Mouse (Mus musculus) C2C12 (cell line): ENCODE results near the gene Med13l. TPM values are rescaled to one million over a fixed set of nuclear protein-coding genes. Genes with fewer than 3 reads are reported as not detected.

Source experiments
- H3K27me3 ChIP-seq: one replicate; pipeline ENCODE4 v1.6.1; 2011; ENCODE audit not compliant: control insufficient read depth, insufficient read depth, insufficient read length
- H3K36me3 ChIP-seq: one replicate; pipeline ENCODE4 v1.6.1; 2011; ENCODE audit not compliant: control insufficient read depth, insufficient read depth
- H3K4me3 ChIP-seq: one replicate; pipeline ENCODE4 v1.5.1; 2011; ENCODE audit warnings: mild to moderate bottlenecking, control low read depth; ENCODE audit not compliant: poor library complexity, insufficient read depth, severe bottlenecking
- H3K79me2 ChIP-seq: one replicate; pipeline ENCODE4 v1.6.1; 2011; ENCODE audit not compliant: control insufficient read depth, insufficient read depth
- H3K79me3 ChIP-seq: one replicate; pipeline ENCODE4 v1.6.1; 2011; ENCODE audit warnings: low read depth, control low read depth
- H3ac ChIP-seq: one replicate; pipeline ENCODE3; 2011; ENCODE audit warnings: low read depth; ENCODE audit not compliant: control insufficient read depth, insufficient read length
- CEBPB ChIP-seq: IDR thresholded peaks from one replicate; pipeline ENCODE4 v1.6.1; 2011; ENCODE audit warnings: low read depth, mild to moderate bottlenecking, control low read depth, moderate library complexity
- CTCF ChIP-seq: IDR thresholded peaks from one replicate; pipeline ENCODE4 v1.5.1; 2011; ENCODE audit not compliant: control insufficient read depth, insufficient read depth, insufficient read length
- FOSL1 ChIP-seq: IDR thresholded peaks from one replicate; pipeline ENCODE4 v1.8.0; 2011; ENCODE audit warnings: mild to moderate bottlenecking, low read length; ENCODE audit not compliant: poor library complexity, insufficient read depth, severe bottlenecking
- MAX ChIP-seq: IDR thresholded peaks from one replicate; pipeline ENCODE4 v1.6.1; 2011; ENCODE audit warnings: mild to moderate bottlenecking, control low read depth
- MYOD1 ChIP-seq: IDR thresholded peaks from one replicate; pipeline ENCODE4 v1.6.1; 2011; ENCODE audit warnings: low read depth; ENCODE audit not compliant: control insufficient read depth, insufficient read length
- MYOG ChIP-seq: IDR thresholded peaks from one replicate; pipeline ENCODE4 v1.6.1; 2011; ENCODE audit not compliant: control insufficient read depth, insufficient read length; ENCODE audit errors: extremely low read depth
- USF1 ChIP-seq: IDR thresholded peaks from one replicate; pipeline ENCODE4 v1.6.1; 2011; ENCODE audit warnings: low read depth, mild to moderate bottlenecking, control low read depth, moderate library complexity
- polyA plus RNA-seq: library from polyadenylated mRNA; unstranded; fragments of >200 nt; fragmentation: generic; extraction: Trizol; gene quantifications from one replicate; pipeline ENCODE4 v1.2.1, GENCODE M21; 2012; ENCODE audit warnings: missing spikeins

Med13l gene
- polyA plus RNA-seq, 1 experiment, result 6.7 TPM

DNA sequence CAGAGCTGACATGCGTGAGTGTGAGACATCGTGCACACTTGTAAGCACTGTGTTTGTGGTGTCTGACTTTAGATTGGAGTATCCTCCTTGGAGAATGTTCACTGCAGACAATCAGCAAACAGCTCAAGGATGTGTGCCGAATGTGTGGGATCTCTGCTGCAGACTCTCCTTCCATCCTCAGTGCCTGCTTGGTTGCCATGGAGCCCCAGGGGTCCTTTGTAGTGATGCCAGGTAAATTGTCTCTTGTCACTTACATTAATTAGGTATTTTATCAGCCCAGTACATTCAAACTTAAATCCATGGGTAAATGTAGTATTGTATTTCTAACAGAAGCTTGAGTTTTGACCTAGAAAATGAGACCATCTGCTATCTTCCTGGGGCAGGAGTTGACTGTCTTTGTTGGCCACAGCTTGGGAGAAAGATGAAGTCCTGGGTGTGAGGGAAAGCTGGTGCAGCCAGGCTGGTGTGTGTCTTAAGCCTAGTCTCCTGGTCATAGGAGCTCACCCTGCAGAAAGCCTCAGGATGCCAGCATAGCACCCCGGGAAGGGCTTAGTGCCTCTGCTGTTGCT lies 193.8 kb downstream of the Med13l start:
- no peak overlapping the region for H3ac ChIP-seq
- no peak overlapping the region for H3K4me3 ChIP-seq
- peaks cover 24% of the 10 kb centered on the region for H3K36me3 ChIP-seq
- H3K79me2 ChIP-seq, result no peaks in the 10 kb centered on the region
- no peaks in the 10 kb centered on the region for H3K27me3 ChIP-seq
- H3K79me3 ChIP-seq, result no peaks in the 10 kb centered on the region
- TF ChIP-seq MAX (no peak), MYOD1 (no peak), CTCF (no peak), FOSL1 (no peak), CEBPB (no peak)

DNA sequence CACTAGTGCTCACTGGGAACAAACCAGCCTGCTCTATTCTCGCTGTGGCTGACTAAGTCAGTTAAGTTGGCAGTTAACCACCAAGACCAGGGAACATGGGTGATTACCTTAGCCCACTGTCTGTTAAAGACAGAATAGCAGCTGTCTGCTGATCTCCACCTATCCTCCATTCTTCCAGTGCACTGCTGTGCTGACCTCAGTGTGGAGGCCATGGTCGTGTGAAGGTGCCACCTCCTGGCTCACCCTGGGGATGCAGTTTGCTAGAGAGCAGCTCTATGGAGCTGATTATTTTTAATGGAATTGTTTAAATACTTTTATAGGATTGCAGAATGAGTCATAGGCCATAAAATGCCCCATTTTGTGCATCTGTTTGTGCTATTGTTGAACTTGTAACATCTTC lies 195.6 kb downstream of the Med13l start:
- peaks cover 24% of the 10 kb centered on the region for H3K36me3 ChIP-seq
- no peak for TF ChIP-seq FOSL1
- no peak for TF ChIP-seq MAX
- TF ChIP-seq CTCF, result no peak
- TF ChIP-seq MYOG, result no peak
- no peak for TF ChIP-seq USF1
- TF ChIP-seq MYOD1, result no peak
- TF ChIP-seq CEBPB, result no peak
- no peaks in the 10 kb centered on the region for H3K79me2 ChIP-seq

DNA sequence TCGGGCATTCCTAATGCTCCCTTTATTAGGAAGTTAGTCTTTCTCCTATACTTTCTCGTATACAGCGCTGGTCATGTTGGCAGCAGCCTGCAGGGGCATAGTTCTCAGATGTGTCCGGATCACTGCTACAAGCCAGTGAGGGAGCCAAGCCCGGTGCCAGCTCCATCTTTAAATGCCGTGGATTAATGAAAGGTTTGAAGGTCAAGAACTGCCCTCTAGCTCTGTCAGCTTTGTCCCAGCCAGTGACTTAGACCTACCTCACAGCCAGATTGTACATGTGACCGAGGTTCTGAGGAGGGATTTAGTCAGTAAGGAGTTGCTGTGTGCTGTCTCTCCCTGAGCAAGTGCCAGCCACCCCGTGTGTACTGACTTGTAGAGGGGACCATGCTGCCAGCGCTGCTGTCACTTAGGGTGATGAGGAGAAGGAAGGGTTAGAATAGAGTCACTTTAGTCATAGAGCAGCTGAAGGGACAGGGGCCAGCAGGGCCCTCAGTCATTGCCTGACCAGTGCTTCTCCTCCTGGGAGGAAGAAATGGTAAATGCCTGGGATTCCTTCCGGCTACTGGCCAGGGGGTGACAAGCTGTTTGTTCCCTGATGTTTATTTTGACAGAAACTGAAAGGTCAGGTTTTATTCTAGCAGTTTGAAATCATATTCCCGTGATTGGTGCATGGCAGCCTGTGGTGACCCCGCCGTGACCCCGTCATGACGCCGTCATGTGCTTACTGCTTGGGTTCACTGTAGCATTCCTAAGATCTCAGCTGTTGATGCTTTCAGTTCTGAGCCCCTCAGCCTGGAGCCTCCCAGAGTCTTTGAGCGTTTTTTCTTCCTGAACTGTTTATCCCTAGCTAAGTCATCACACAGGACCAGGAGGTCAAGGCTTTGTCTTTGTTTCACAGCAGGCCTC lies 197.2 kb downstream of the Med13l start:
- Histone ChIP-seq H3K27me3 (no peaks in the 10 kb centered on the region), H3ac (no peak overlapping the region), H3K79me3 (no peaks in the 10 kb centered on the region), H3K36me3 (peaks cover 33% of the 10 kb centered on the region), H3K79me2 (no peaks in the 10 kb centered on the region), H3K4me3 (no peak overlapping the region)
- TF ChIP-seq CTCF, result no peak

More for the DNA sequence above, 195.6 kb downstream of the Med13l start:
- Histone ChIP-seq H3ac (no peak overlapping the region), H3K79me3 (no peaks in the 10 kb centered on the region), H3K4me3 (no peak overlapping the region), H3K27me3 (no peaks in the 10 kb centered on the region)

- Histone ChIP-seq H3K36me3 (peaks cover 43% of the 10 kb centered on the region), H3K4me3 (no peak overlapping the region), H3ac (no peak overlapping the region), H3K79me3 (no peaks in the 10 kb centered on the region), H3K27me3 (no peaks in the 10 kb centered on the region), H3K79me2 (no peaks in the 10 kb centered on the region)
- TF ChIP-seq MAX, result no peak
- TF ChIP-seq MYOG, result no peak
- TF ChIP-seq MYOD1, result no peak
- no peak for TF ChIP-seq USF1
- TF ChIP-seq FOSL1, result no peak
- TF ChIP-seq CEBPB, result no peak
- TF ChIP-seq CTCF, result no peak
Measured at GRCm38 (mm10) chr5:118760986-118761385, 200.5 kb downstream of the Med13l start.

DNA sequence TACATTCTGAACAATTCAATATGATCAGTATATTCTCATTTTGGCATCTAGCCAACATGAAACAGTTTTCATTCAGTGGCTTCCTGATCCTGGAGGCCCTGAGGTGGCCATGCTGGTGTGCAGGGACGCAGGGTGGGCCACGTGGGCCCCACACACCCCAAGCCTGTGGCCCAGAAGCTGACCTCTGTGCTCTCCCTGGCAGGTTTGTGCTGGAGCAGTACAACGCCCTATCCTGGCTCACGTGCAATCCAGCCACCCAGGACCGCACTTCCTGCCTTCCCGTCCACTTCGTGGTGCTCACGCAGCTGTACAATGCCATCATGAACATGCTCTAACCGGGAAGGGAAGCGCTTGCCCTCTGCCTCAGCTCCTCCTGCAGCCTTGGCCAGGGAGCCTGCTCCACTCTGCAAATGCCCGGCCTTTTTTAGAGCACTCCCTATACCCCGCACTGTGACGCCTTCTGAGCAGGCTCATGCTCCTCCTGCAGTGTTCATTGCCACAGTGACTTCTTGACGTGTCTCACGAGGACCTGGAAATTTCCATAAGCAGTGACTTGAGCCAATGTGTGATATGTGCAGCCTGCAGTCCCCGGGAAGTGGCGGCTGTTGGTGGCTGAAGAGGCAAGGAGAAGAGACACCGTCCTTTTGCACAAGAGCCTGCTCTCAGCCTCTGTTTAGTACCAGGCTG lies 202.2 kb downstream of the Med13l start:
- no peak overlapping the region for H3K4me3 ChIP-seq
- H3K36me3 ChIP-seq, result peaks cover 33% of the 10 kb centered on the region
- H3K79me3 ChIP-seq, result no peaks in the 10 kb centered on the region
- no peak for TF ChIP-seq MYOD1
- TF ChIP-seq FOSL1, result no peak
- TF ChIP-seq CTCF, result no peak
- no peak for TF ChIP-seq CEBPB
- no peak for TF ChIP-seq MYOG
- no peak for TF ChIP-seq USF1
- TF ChIP-seq MAX, result no peak
- H3ac ChIP-seq, result no peak overlapping the region
- no peaks in the 10 kb centered on the region for H3K79me2 ChIP-seq
- H3K27me3 ChIP-seq, result no peaks in the 10 kb centered on the region
